In the genomic region with DNA sequence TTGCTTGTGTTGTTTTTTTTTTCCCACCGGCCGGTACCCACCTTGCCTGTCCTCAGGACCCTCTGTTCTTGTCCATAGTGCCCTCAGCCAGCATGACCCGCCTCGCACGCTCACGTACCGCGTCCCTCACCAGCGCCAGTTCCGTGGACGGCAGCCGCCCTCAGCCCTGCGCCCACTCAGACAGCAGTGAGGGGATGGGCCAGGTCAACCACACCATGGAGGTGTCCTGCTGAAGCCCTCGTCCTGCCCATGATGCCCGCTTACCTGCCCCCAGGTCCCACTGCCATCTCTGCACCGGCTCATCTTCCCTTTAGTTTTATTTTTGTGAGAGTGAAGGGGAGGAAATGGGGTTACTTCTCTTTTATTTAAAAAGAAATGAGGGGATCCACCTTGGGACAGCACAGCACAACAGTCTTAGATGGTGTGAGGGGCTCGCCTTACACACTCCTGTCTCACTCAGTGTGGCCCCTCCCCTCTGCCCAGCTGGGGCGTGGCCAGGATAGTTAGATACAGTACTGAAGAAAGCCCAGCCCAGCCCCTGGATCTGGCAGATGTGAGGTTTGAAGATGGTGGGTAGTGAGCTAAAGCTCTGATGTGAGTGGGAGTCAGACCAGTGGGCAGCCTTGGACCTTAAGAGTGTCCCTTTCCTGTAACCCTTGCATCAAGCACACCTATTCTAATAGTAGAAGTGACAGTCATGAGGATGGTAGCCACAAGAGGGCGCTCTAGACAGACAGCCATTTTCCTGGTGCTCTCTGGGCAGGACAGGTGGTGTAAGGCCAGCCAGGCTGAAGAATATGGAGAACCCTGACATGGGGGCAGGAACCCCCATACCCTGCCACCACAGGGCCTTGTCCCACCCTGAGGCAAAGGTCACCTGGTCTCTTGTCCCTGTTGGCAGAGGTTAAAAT, we compare ENCODE assay signal across 8 mouse cellular contexts. TPM values are rescaled to one million over a fixed set of nuclear protein-coding genes. Genes with fewer than 3 reads are reported as not detected.
DNase-seq lines count a peak whose midpoint lies in the region; ATAC-seq and TF ChIP-seq lines count a peak whose summit lies in the region.

No protein-coding gene starts in this region.

- H3K27ac ChIP-seq in intestine, postnatal 0 days (ENCODE audit: low read depth, low read length), result no peak overlapping the region
- no peak overlapping the region for H3K27ac ChIP-seq in liver, adult 2 months (replicated peaks; ENCODE audit: insufficient read depth, low read depth, low read length)
- H3K27ac ChIP-seq in thymus, adult 2 months (ENCODE audit: control insufficient read depth, insufficient read depth, low read length), result no peak overlapping the region

- H3K36me3 ChIP-seq in intestine, postnatal 0 days (ENCODE audit: control insufficient read depth, insufficient read depth), result peaks cover 8% of the 10 kb centered on the region; the same call in 1 of the 2 replicates
- peaks cover 2% of the 10 kb centered on the region; the same call in 1 of the 2 replicates for H3K36me3 ChIP-seq in liver, adult 2 months (ENCODE audit: control insufficient read depth, insufficient read depth, low read length)
- peaks cover 9% of the 10 kb centered on the region for H3K36me3 ChIP-seq in myocyte (ENCODE audit: control insufficient read depth, insufficient read depth)
- peaks cover 5% of the 10 kb centered on the region for H3K36me3 ChIP-seq in thymus, adult 2 months (ENCODE audit: control insufficient read depth, insufficient read depth, low read length)

- DNase-seq in 416B (ENCODE audit: low read depth), result peak; percentile 73
- peak; percentile 80 for DNase-seq in MN1 (ENCODE audit: low spot score)
- peak; percentile 79 for DNase-seq in cerebellum, adult 8-10 months
- DNase-seq in frontal cortex, postnatal 36 days (ENCODE audit: low spot score in 2 of 2), result peak; percentile 70 to 83
- peak; percentile 59 for DNase-seq in liver, adult 2 months (ENCODE audit: extremely low read depth, low read depth, low spot score)
- peak; percentile 76 for DNase-seq in thymus, adult 2 months

- TF ChIP-seq POLR2A in liver, adult 2 months (IDR thresholded peaks at IDR 0.05; ENCODE audit: extremely low read depth, insufficient read depth, low read length), result no peak
- no peak for TF ChIP-seq POLR2A in myocyte (IDR thresholded peaks at IDR 0.05; ENCODE audit: insufficient read length, low read depth)
- no peak for TF ChIP-seq POLR2A in thymus, adult 2 months (IDR thresholded peaks at IDR 0.05; ENCODE audit: control insufficient read depth, extremely low read depth, insufficient read depth, low read length, poor library complexity)

- 0 out of 2 replicates have a peak, but pooled peaks cover 5% of the 10 kb centered on the region for H3K4me1 ChIP-seq in intestine, postnatal 0 days (replicated peaks; ENCODE audit: control insufficient read depth, insufficient read depth, low read length)
- peaks cover 10% of the 10 kb centered on the region for H3K4me1 ChIP-seq in liver, adult 2 months (ENCODE audit: control insufficient read depth, insufficient read depth, low read length)
- peaks cover 8% of the 10 kb centered on the region for H3K4me1 ChIP-seq in thymus, adult 2 months (replicated peaks; ENCODE audit: control insufficient read depth, insufficient read depth, low read length)

- no peaks in the 10 kb centered on the region for H3K79me2 ChIP-seq in liver, adult 2 months (ENCODE audit: control insufficient read depth, insufficient read depth, low read length)
- no peaks in the 10 kb centered on the region for H3K79me2 ChIP-seq in myocyte (ENCODE audit: control insufficient read depth, insufficient read depth)

- peak; percentile 91 for TF ChIP-seq CTCF in intestine, postnatal 0 days (IDR thresholded peaks at IDR 0.05; ENCODE audit: low read depth)
- TF ChIP-seq CTCF in liver, adult 2 months (IDR thresholded peaks at IDR 0.05; ENCODE audit: low read depth, low read length), result peak; percentile 81
- TF ChIP-seq CTCF in thymus, adult 2 months (IDR thresholded peaks at IDR 0.05; ENCODE audit: borderline replicate concordance, control insufficient read depth, extremely low read depth, insufficient read depth, low read length, poor library complexity), result peak; percentile 76; the same call in 1 of the 2 replicates

- no peaks in the 10 kb centered on the region for H3K27me3 ChIP-seq in intestine, postnatal 0 days (replicated peaks; ENCODE audit: control insufficient read depth, insufficient read depth, low read length)
- no peaks in the 10 kb centered on the region for H3K27me3 ChIP-seq in liver, adult 2 months (ENCODE audit: control insufficient read depth, insufficient read depth, low read length)
- no peaks in the 10 kb centered on the region for H3K27me3 ChIP-seq in myocyte (ENCODE audit: control insufficient read depth, insufficient read depth, insufficient read length)
- no peaks in the 10 kb centered on the region for H3K27me3 ChIP-seq in thymus, adult 2 months (ENCODE audit: control insufficient read depth, insufficient read depth, low read length)

- 76% methylated on average over 19 of the region's 19 CpGs for WGBS in intestine, postnatal 0 days
- 73% methylated on average over 19 of the region's 19 CpGs for WGBS in liver, adult 2 months
- 81% methylated on average over 19 of the region's 19 CpGs for WGBS in thymus, adult 2 months

- no peak overlapping the region for H3K4me2 ChIP-seq in intestine, postnatal 0 days (replicated peaks; ENCODE audit: low read depth)
- H3K4me2 ChIP-seq in myocyte (ENCODE audit: low read depth), result no peak overlapping the region

- no peaks in the 10 kb centered on the region for H3K9me3 ChIP-seq in intestine, postnatal 0 days (ENCODE audit: control insufficient read depth)

- ATAC-seq in intestine, postnatal 0 days, result peak; percentile 23; the same call in 1 of the 2 replicates

- H3K4me3 ChIP-seq in intestine, postnatal 0 days (ENCODE audit: low read depth, low read length), result no peak overlapping the region
- H3K4me3 ChIP-seq in liver, adult 2 months (ENCODE audit: insufficient read depth, low read depth, low read length), result no peak overlapping the region
- H3K4me3 ChIP-seq in myocyte, result no peak overlapping the region
- no peak overlapping the region for H3K4me3 ChIP-seq in thymus, adult 2 months (ENCODE audit: control insufficient read depth, insufficient read depth, low read length)

- H3K9ac ChIP-seq in intestine, postnatal 0 days (ENCODE audit: low read depth, low read length), result no peak overlapping the region
- no peak overlapping the region for H3K9ac ChIP-seq in liver, adult 2 months (ENCODE audit: low read depth, low read length)

- H3ac ChIP-seq in myocyte (ENCODE audit: control insufficient read depth, insufficient read length), result no peak overlapping the region

TF ChIP-seq in myocyte, 11 proteins besides CTCF, POLR2A, EP300 and RAD21:
- TF ChIP-seq MYOD1 (IDR thresholded peaks at IDR 0.05; ENCODE audit: control insufficient read depth in 1 of 3, insufficient read length in 2 of 3, low read depth in 2 of 3) (peak in 1 of 3 experiments; percentile 31), E2F4 (IDR thresholded peaks at IDR 0.05; ENCODE audit: insufficient read depth) (no peak), POLR2AphosphoS2 (IDR thresholded peaks at IDR 0.05; ENCODE audit: insufficient read length, low read depth) (no peak), TCF3 (IDR thresholded peaks at IDR 0.05; ENCODE audit: insufficient read length, low read depth) (no peak), MYOG (IDR thresholded peaks at IDR 0.05; ENCODE audit: control insufficient read depth in 1 of 3, insufficient read depth in 1 of 3, insufficient read length in 2 of 3, low read depth in 2 of 3) (peak in 2 of 3 experiments; percentile 11 to 38), USF1 (IDR thresholded peaks at IDR 0.05; ENCODE audit: low read depth) (no peak), REST (IDR thresholded peaks at IDR 0.05; ENCODE audit: insufficient read depth, insufficient read length) (no peak), TCF12 (IDR thresholded peaks at IDR 0.05; ENCODE audit: insufficient read depth, poor library complexity, severe bottlenecking) (no peak), MAX (IDR thresholded peaks at IDR 0.05; ENCODE audit: low read depth) (no peak), SRF (IDR thresholded peaks at IDR 0.05; ENCODE audit: control insufficient read depth, insufficient read length, low read depth) (no peak)

RNA-seq across cellular contexts. Expression of a gene that starts 2.3 kb away (rescaled TPM):
- 8.2 and 9.3 TPM in 2 replicates for polyA plus RNA-seq in intestine, postnatal 0 days (2015; fragmentation: Nextera tagmentation; extraction: Ambion mirVana)
- 15.4 and 20.9 TPM in 2 replicates for total RNA-seq in liver, adult 2 months (2014; rRNA removed)
- 8.8 and 13.0 TPM in 2 replicates for polyA plus RNA-seq in liver, adult 2 months (2012; rRNA removed)
- 13.9 TPM for polyA plus RNA-seq in myocyte (2012; fragmentation: generic; extraction: Trizol)
- polyA plus RNA-seq in thymus, adult 2 months (2012; rRNA removed), result 12.5 and 13.5 TPM in 2 replicates

RNA-seq across cellular contexts. Expression of a gene that starts 36.6 kb away (rescaled TPM):
- 11.5 and 13.1 TPM in 2 replicates for polyA plus RNA-seq in intestine, postnatal 0 days (2015; fragmentation: Nextera tagmentation; extraction: Ambion mirVana)
- total RNA-seq in liver, adult 2 months (2014; rRNA removed), result 0.55 and 0.74 TPM in 2 replicates
- 0.26 and 0.29 TPM in 2 replicates for polyA plus RNA-seq in liver, adult 2 months (2012; rRNA removed)
- polyA plus RNA-seq in myocyte (2012; fragmentation: generic; extraction: Trizol), result 83.9 TPM
- polyA plus RNA-seq in thymus, adult 2 months (2012; rRNA removed), result 7.4 and 28.3 TPM in 2 replicates
